Mouse (Mus musculus) 3T3-L1 (cell line): ENCODE data around the gene Atrn.
A peak's percentile ranks its signal among the peaks of the same experiment; 100 is the strongest.

Experiments used
- DNase-seq: peaks from one replicate; pipeline ENCODE4 v3.0.0-alpha.2; 2015; ENCODE audit warnings: low read depth, low spot score

Gene Atrn

GRCm38 (mm10) chr2:130905751-130906583 is at the start of gene Atrn, which contains the start of gene 4930402H24Rik:
Gene Atrn, plus strand, starts transcription at chr2:130906495.
Gene 4930402H24Rik, minus strand, starts transcription at chr2:130906406.
- peak; percentile 83 for DNase-seq

- DNase-seq = no peak
Measured at GRCm38 (mm10) chr2:130862091-130862490, 44.2 kb upstream of the Atrn start.

- DNase-seq = peak; percentile 67
Measured at GRCm38 (mm10) chr2:130870916-130871315, 35.4 kb upstream of the Atrn start.

- DNase-seq = no peak
Measured at GRCm38 (mm10) chr2:130877376-130877775, 28.9 kb upstream of the Atrn start.

- peak; percentile 63 for DNase-seq
Measured at GRCm38 (mm10) chr2:130886983-130887382, 19.3 kb upstream of the Atrn start.

GRCm38 (mm10) chr2:130887456-130887855 is 18.8 kb upstream of the Atrn start:
- no peak for DNase-seq

GRCm38 (mm10) chr2:130896944-130897343 is 9.4 kb upstream of the Atrn start:
- no peak for DNase-seq

- no peak for DNase-seq
Measured at GRCm38 (mm10) chr2:130897856-130898255, 8.4 kb upstream of the Atrn start.

- no peak for DNase-seq
Measured at GRCm38 (mm10) chr2:130898783-130899182, 7.5 kb upstream of the Atrn start.

GRCm38 (mm10) chr2:130906584-130907315 is 455 bp downstream of the Atrn start:
- peak; percentile 34 for DNase-seq

GRCm38 (mm10) chr2:130911691-130912090 is 5.4 kb downstream of the Atrn start:
- DNase-seq = no peak

- DNase-seq = no peak
Measured at GRCm38 (mm10) chr2:130914873-130915272, 8.6 kb downstream of the Atrn start.

- DNase-seq = peak; percentile 13
Measured at GRCm38 (mm10) chr2:130916521-130917147, 10.3 kb downstream of the Atrn start.

GRCm38 (mm10) chr2:130917686-130918085 is 11.4 kb downstream of the Atrn start:
- DNase-seq = no peak

- no peak for DNase-seq
Measured at GRCm38 (mm10) chr2:130919062-130919593, 12.8 kb downstream of the Atrn start.

GRCm38 (mm10) chr2:130924950-130925349 is 18.7 kb downstream of the Atrn start:
- no peak for DNase-seq

- DNase-seq = no peak
Measured at GRCm38 (mm10) chr2:130928031-130928430, 21.7 kb downstream of the Atrn start.

- no peak for DNase-seq
Measured at GRCm38 (mm10) chr2:130928530-130928929, 22.2 kb downstream of the Atrn start.

- no peak for DNase-seq
Measured at GRCm38 (mm10) chr2:130929994-130930393, 23.7 kb downstream of the Atrn start.

GRCm38 (mm10) chr2:130932865-130933264 is 26.6 kb downstream of the Atrn start:
- DNase-seq = no peak

- DNase-seq = no peak
Measured at GRCm38 (mm10) chr2:130949781-130950180, 43.5 kb downstream of the Atrn start.

- DNase-seq = peak; percentile 93
Measured at GRCm38 (mm10) chr2:130950548-130950947, 44.3 kb downstream of the Atrn start.
